Mouse (Mus musculus): ENCODE measurements around the gene Grm2. TPM values are rescaled to one million over a fixed set of nuclear protein-coding genes. Genes with fewer than 3 reads are reported as not detected.
"Not testable (repeated sequence)": the region's sequence is repeated elsewhere in the genome, so short reads cannot be mapped to it uniquely, and the experiment has no call there.

Gene Grm2
- polyA plus RNA-seq, 1 experiment: 17.1 TPM

GRCm38 (mm10) chr9:106595836-106596235, 60.0 kb downstream of the Grm2 start:
- no peak for DNase-seq
- H3K27ac ChIP-seq (ENCODE audit: insufficient read depth, low read length): no peak overlapping the region
- TF ChIP-seq CTCF (IDR thresholded peaks at IDR 0.05; ENCODE audit: borderline replicate concordance, insufficient read depth, low read depth, low read length) (no peak), POLR2A (IDR thresholded peaks at IDR 0.05; ENCODE audit: borderline replicate concordance, insufficient read depth, low read length) (no peak)
- H3K4me1 ChIP-seq (ENCODE audit: control insufficient read depth, insufficient read depth, low read length): no peaks in the 10 kb centered on the region
- WGBS: 48% methylated on average over 7 of the region's 7 CpGs
- H3K27me3 ChIP-seq (ENCODE audit: control insufficient read depth, insufficient read depth, low read length): no peaks in the 10 kb centered on the region
- H3K4me3 ChIP-seq (replicated peaks; ENCODE audit: insufficient read depth, low read depth, low read length): no peak overlapping the region

- not testable (repeated sequence) for H3K27ac ChIP-seq (ENCODE audit: insufficient read depth, low read length); H3K4me1 ChIP-seq (ENCODE audit: control insufficient read depth, insufficient read depth, low read length); H3K27me3 ChIP-seq (ENCODE audit: control insufficient read depth, insufficient read depth, low read length); DNase-seq; H3K4me3 ChIP-seq (replicated peaks; ENCODE audit: insufficient read depth, low read depth, low read length)
- WGBS: 9% methylated on average over 4 of the region's 4 CpGs
These were observed 60.5 kb downstream of the Grm2 start for GRCm38 (mm10) chr9:106595402-106595801.

Other genes with a start within 250 kb of the Grm2 start
- gene Rpl29, start 226.6 kb downstream of the Grm2 start, polyA plus RNA-seq (2012; rRNA removed): 435 and 475 TPM in 2 replicates
- gene Acy1, start 217.8 kb downstream of the Grm2 start, polyA plus RNA-seq (2012; rRNA removed): 16.2 and 16.4 TPM in 2 replicates
- gene Abhd14b, start 208.6 kb downstream of the Grm2 start, polyA plus RNA-seq (2012; rRNA removed): 59.7 and 68.5 TPM in 2 replicates
- gene Abhd14a, start 208.4 kb downstream of the Grm2 start, polyA plus RNA-seq (2012; rRNA removed): 49.7 and 51.5 TPM in 2 replicates
- 515 and 572 TPM in 2 replicates for gene Pcbp4, start 202.8 kb downstream of the Grm2 start, polyA plus RNA-seq (2012; rRNA removed)
- 27.9 and 30.7 TPM in 2 replicates for gene Gpr62, start 190.1 kb downstream of the Grm2 start, polyA plus RNA-seq (2012; rRNA removed)
- 42.5 and 43.7 TPM in 2 replicates for gene Rrp9, start 180.1 kb downstream of the Grm2 start, polyA plus RNA-seq (2012; rRNA removed)
- 6.9 and 9.7 TPM in 2 replicates for gene Parp3, start 179.1 kb downstream of the Grm2 start, polyA plus RNA-seq (2012; rRNA removed)
- not detected in 2 replicates for gene Iqcf1, start 156.1 kb downstream of the Grm2 start, polyA plus RNA-seq (2012; rRNA removed)
- not detected in 2 replicates for gene Iqcf5, start 141.5 kb downstream of the Grm2 start, polyA plus RNA-seq (2012; rRNA removed)
- not detected in 2 replicates for gene Iqcf3, start 94.5 kb downstream of the Grm2 start, polyA plus RNA-seq (2012; rRNA removed)
- not detected in 2 replicates for gene Iqcf4, start 85.1 kb downstream of the Grm2 start, polyA plus RNA-seq (2012; rRNA removed)
- not detected in 2 replicates for gene Iqcf6, start 29.5 kb downstream of the Grm2 start, polyA plus RNA-seq (2012; rRNA removed)
- gene Tex264, start 29.8 kb upstream of the Grm2 start, polyA plus RNA-seq (2012; rRNA removed): 96.5 and 102 TPM in 2 replicates
- gene Rad54l2, start 133.1 kb upstream of the Grm2 start, polyA plus RNA-seq (2012; rRNA removed): 10.7 and 12.3 TPM in 2 replicates
- 23.4 and 26.2 TPM in 2 replicates for gene Dcaf1, start 165.8 kb upstream of the Grm2 start, polyA plus RNA-seq (2012; rRNA removed)
- 13.1 and 13.5 TPM in 2 replicates for gene Rbm15b, start 231.3 kb upstream of the Grm2 start, polyA plus RNA-seq (2012; rRNA removed)
- gene Manf, start 235.9 kb upstream of the Grm2 start, polyA plus RNA-seq (2012; rRNA removed): 54.9 and 67.1 TPM in 2 replicates